Mouse (Mus musculus): ENCODE data around the gene Hist1h2ag.

Hist1h2ag gene

DNA sequence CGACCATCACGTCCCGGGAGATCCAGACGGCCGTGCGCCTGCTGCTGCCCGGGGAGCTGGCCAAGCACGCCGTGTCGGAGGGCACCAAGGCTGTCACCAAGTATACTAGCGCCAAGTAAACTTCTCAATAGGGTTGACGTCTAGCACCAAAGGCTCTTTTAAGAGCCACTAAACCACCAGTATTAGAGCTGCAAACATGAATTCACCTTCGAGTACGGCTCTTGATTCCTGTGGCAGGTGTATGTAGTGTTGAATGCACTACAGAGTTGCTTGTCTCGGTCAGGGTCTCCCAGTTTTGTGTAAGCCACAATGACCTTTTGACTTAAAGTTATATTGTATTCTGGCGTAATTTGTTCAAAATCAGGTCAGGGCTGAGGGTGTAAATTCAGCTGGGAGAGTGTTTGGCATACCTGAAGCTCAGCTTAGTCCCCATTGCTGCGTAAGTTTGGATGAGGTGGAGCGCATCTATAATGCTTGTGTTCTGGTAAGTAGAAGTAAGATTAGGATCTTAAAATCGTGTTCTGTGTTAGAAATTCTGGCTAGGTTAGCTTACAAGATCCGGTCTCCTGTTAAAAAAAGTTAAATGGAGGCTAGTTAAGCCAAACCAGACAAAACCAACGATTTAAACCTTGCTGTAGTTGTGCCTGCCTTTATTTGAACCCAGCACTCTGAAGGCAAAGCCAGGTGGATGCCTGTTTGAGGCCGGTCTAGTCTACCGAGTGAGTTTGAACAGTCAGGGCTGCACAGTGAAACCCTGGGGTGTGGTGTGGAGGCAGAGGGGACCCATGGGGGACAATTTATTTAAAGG is 6.4 kb downstream of the Hist1h2ag start:
- no peak for DNase-seq

DNA sequence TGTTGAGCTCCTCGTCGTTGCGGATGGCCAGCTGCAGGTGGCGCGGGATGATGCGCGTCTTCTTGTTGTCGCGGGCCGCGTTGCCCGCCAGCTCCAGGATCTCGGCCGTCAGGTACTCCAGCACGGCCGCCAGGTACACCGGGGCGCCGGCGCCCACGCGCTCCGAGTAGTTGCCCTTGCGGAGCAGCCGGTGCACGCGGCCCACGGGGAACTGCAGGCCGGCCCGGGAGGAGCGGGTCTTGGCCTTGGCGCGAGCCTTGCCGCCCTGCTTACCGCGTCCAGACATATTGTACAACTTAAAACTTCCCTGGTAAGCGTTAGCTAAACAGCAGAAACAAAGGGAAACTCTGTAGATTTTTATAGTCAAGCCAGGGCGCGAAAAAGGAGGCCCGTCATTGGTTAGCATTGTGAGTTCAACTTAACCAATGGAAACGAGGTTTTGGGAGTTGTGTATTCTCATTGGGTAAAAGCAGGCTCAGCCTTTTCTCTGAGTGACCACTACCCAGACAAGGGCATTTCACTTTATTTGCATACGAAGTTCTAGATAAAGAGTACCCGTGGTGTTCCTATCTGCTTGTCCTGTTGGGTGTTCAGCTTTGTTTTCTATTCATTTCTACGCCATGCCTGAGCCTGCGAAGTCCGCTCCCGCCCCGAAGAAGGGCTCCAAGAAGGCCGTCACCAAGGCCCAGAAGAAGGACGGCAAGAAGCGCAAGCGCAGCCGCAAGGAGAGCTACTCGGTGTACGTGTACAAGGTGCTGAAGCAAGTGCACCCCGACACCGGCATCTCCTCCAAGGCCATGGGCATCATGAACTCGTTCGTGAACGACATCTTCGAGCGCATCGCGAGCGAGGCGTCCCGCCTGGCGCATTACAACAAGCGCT is 7.2 kb downstream of the Hist1h2ag start, which contains the start of the genes Hist1h2ah and Hist1h2bk:
TSS of gene Hist1h2ah (minus strand) at position 302 of the 882 bp plus-strand sequence.
TSS of gene Hist1h2bk (plus strand) at position 604 of the 882 bp plus-strand sequence.
- DNase-seq = peak; percentile 78 to 83

DNA sequence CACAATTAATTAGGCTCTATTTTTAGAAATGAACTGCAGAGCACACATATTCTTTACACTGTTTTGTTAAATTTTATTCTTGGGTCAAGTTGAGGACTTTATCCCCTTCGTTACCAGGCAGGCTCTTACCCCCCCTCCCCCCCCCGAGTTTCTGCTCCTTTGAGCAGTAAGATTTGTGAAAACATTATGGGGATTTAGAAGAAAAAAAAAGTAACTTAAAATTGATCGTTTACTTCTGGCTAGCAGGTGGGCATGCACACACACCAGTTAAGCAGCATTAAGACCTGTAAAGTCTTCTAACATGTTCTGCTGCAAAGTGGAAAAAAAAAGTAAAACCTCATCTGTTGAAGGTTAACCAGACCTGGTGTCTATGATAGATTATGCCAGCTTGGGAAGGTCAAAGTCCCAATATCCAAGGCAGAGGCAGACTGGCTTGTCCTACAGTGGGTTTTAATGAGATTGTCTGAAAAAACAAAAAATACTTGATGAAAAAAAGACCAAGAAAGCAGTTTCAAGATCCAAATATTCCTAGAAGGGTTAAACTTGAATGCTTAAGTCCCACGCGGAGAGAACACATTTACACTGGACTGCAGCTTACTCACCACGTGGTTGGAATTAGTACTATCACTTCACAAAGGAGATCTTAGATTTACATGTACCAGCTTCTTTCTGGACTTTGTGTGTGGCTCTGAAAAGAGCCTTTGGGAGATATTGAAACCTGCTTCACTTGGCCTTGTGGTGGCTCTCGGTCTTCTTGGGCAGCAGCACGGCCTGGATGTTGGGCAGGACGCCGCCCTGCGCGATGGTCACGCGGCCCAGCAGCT is 8.1 kb downstream of the Hist1h2ag start:
- no peak for DNase-seq

DNA sequence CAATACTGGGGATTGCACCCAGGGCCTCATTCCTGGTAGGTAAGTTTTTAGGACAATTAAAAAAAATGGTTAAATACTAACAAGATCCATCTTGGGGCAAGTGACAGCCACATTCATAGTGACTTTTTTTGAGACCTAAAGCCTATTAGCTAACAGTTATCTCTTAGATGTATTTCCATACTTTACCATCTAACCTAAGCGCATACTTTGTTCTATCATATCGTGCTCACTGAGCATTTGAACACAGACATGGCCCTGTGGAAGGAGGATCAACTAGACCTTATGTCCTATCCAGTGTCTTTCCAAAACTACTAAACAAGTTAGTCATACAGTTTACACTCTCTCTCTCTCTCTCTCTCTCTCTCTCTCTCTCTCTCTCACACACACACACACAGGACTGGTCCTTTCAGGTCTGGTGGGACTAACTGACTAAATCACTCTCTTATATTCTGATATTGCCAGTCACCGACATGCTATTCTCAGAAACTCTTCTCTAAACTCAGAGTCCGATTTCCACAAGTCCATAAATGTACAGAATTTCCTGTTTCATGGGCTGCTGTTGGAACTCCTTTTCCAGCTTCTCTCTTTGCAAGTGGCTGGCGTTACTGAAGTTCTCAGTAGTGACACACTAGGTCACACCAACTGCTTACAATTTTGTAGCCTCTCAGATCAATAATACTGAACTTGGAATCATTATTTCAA is 8.9 kb downstream of the Hist1h2ag start:
- DNase-seq = no peak

DNA sequence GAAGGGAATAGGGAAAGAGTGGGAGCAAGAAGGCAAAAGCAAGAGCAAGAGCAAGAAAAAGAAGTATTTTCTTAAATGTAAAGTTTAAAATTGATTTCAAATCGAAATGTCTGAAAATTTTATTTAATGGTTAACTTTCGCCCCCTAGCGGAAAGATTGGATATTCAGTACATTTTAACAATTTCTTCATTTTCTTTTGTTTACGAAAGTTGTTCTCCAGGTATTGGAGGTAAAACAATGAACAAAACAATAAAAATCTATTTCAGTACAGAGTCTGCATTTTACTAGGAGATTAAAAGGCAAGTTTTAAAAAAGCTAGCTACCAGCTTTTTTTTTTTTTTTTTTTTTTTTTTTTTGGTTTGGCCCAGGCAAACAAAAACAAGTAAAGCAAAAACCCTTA is 12.3 kb downstream of the Hist1h2ag start:
- no peak for DNase-seq

DNA sequence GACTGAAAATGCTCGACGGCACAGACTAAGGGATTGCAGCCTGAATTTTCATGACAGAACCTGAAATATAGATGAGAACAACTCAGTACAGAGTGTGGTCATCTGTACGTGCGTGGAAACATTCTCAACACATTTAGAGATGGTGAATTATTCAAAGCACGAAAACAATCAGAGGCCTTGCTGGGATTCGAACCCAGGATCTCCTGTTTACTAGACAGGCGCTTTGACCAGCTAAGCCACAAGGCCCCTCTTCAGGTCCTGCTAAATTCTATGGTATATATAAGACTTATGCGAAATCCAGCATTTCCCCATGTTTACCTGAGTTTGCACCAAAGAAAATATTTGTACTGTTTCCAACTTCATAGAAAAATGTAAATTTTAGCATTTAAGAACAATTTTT is 12.8 kb downstream of the Hist1h2ag start:
- DNase-seq = peak in 1 of 2 experiments; percentile 48

DNA sequence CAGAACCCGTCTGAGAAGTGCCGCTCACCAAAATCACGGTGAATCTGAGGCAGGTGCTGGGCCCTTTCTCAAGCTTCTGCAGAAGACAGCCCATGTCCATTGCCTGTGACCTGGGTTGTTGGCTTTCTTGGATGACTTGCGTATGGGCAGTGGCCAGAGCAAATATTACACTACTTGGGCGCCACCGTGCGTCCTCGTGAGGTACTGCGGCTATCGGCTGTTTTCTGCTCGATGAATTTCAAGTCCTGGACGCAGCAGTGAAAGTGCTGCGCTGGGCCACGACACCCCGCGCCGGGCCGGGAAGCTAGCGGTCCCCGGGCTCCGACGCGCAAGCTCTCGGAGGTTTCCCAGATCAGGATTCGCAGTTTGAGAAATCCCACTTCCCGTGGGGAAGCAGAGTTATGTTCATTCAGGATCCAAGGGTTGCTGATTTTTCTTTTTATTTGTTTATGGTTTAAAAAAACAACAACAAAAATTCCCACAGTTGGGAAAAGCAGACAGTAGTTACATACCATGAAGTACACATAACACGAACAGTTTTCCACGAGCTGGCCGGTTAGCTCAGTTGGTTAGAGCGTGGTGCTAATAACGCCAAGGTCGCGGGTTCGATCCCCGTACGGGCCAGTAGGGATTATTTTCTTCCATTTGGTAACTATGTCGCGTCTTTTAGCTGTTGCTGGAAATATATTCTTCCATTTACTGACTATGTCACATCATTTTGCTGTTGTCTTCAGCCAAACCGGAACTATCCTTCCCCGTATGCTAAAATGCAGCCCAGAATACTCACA is 13.9 kb downstream of the Hist1h2ag start:
- DNase-seq = peak; percentile 96

DNA sequence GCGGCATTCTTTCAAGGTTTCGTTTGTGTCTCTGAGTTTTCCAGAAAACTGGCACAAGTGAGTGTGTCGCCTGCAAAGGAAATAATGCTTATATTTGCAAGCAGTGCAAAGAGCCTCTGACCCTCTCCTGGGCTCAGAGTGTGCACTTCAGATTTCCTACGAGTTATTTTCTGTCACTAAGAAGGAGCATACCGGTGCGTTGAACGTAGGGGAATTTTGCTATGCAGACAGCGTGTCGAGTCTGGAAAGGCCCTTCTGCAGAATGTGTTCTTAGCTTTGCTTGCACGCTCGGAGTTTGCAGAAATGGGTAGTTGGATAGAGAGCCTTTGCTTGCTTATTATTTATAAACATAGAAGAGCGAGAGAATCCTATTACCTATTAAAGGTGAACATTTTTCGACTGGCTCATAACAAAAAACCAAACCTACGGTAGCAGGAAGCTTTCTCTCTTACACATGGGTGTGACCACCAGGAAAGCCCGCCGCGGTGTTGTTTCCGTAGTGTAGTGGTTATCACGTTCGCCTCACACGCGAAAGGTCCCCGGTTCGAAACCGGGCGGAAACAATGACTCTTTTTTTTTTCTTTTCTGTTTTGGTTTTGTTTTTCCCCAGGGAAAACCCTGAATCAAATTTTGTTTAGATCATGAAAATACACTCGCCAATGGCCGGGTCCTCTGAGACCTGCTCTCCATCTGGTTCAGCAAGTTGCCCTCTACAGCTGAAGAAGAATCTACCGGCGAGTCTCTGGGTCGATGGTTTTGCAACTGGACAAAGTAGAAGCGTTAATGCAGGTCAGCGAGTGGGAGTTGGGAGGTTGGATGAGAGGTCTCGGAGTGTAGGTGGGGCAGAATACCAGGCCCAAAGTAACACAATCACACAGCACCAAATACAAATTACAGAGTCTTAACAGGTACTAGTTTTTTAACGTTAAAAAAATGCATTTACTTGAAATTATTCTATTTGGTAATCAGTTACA is 16.4 kb downstream of the Hist1h2ag start:
- DNase-seq = peak; percentile 85 to 86

DNA sequence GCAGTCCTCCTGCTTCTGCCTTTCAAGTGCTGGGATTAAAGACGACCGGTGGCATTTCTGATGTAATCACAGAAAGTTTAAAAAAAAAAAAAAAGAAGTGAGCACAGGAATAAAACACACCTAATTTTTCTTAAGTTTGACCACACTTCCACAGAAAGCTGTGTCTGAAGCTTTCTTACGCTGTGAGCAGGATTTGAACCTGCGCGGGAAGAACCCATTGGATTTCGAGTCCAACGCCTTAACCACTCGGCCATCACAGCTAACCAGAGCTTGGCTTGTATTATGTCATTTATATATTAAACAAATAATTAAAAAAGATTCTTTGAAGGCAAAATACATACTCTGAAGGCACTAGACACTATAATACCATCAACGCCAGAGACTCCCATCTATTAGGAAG is 20.5 kb downstream of the Hist1h2ag start:
- DNase-seq = peak; percentile 84 to 85

DNA sequence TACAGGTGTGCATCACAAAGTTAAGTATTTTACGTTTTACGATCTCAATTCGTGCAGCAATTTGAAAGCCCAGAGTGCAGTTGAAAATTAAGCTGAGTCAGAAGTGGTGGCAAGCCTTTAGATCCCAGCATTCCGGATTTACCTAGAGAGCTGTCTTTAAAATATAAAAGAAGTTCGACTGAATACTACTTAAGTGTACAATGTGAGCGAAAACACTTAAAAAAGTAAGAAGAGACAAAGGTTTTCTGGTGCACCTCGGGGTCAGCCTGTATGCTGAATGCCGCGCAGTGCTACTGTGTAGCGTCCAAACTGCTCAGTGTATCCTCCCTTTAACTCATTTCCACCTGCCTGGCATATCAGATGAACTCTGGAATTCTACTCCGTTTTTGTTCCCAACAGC is 21.2 kb downstream of the Hist1h2ag start:
- no peak for DNase-seq

DNA sequence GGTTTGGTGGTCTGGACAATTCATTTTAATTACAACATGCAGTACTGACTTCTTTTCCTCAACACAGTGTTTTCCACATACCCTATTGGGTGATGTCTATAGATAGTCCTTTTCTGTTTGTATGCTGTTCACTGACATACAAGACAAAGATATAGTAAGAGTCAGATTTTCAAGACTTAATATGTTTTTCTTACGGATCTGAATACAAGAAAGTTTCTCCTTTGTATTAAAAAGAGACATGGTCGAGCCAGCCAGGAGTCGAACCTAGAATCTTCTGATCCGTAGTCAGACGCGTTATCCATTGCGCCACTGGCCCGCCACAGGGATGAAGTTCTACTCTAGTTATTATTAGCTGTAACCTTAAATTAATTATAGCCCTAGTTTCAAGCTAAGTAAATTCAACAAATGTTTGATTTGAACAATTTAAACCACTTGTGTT is 21.8 kb downstream of the Hist1h2ag start:
- DNase-seq = peak; percentile 62 to 66

DNA sequence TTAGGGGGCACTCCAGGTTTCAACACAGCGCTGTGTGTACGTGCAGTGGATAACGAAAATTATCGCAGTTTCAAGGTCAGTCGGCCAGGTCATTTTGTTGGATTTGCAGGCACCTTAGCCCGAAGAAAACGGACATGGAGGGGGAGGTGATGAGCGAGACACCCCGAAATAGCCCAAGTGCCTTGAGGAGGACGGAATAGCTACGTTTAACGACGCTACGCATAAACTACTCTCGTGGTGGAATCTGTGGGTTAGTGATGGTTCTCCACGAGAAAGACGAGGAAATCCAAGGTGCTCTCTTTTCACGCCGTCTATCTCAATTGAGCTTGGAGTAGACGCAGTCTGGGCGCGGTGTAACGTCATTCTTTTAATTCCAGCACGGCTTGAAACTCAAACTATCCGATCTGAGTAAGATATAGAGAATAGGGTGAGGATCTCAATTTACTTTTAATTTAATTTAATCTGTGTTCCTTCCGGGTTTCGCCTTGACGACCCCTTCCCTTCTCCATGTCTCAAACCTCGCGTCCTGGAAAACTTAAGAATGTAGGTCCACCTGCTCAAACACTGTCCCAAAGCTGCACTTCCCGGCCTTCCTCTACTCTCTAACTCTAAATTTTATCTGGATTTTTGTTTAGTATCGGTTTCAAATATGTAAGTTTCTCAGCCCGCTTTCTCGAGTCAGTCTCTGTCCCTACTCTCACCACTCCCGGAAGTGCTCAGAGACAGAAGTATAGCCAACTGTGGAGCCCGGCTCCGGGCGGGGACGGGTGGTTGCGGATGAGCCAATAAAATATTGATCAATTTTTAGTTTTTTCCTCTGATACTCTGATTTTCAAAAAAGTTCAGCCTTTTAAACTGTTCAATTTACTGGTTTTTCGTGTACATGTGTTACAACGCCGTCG is 22.6 kb downstream of the Hist1h2ag start:
- DNase-seq = no peak

DNA sequence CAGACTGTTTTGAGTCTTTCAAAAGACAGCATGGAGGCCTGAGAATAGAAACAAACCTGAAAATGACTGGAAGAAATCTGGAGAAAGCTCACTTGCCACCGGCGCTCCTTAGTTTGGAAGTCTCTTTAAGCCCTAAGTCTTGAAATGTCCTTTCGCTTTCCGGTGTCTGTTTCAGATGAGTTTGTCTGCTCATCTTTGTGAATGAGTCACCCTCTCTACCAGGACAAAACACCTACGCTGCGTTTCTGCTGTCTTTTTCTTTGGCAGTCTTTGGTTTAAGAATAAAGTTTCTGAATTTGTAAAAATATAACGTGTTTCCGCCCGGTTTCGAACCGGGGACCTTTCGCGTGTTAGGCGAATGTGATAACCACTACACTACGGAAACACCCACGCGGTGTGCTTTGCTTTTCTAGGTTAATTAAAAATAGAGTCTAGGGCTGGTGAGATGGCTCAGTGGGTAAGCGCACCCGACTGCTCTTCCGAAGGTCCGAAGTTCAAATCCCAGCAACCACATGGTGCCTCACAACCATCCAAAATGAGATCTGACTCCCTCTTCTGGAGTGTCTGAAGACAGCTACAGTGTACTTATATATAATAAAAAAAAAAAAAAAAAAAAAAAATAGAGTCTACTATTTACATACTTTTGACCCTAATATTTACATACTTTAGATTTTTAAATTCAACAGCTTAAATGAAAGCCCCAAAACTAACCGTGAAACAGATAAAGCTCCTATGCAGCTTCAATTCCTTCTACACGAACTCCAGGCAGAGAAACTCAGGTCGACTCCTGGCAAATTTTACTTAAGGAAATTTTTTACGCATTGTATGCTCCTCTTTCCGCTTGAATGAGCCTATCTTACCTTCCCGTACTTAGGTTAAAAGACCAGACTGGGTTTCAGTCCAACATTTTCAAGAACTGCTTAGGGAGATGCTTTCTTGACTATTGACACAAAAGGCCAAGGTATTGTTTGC is 27.0 kb downstream of the Hist1h2ag start:
- peak; percentile 64 to 67 for DNase-seq

DNA sequence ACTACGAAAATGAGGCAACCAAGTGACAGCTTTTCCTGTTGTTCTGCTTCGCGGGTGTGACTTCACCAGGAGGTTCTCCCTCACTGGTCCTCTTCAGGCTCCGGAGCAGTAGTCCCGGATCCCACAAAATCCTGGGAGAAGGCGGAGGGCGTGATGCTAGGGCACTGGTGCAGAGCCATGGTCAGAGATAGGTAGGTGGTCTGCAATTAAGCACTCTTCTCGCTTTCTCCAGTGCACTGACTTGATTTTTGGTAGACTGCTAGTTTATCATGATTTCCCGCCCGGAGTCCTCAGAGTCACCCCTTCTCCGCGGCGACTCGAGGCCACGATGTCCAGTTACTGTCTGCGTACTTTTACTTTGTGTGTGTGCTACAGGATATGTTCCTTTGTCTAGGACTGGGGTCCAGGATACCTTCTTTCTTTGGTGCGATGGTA is 28.3 kb downstream of the Hist1h2ag start:
- peak in 1 of 2 experiments; percentile 35 for DNase-seq

DNA sequence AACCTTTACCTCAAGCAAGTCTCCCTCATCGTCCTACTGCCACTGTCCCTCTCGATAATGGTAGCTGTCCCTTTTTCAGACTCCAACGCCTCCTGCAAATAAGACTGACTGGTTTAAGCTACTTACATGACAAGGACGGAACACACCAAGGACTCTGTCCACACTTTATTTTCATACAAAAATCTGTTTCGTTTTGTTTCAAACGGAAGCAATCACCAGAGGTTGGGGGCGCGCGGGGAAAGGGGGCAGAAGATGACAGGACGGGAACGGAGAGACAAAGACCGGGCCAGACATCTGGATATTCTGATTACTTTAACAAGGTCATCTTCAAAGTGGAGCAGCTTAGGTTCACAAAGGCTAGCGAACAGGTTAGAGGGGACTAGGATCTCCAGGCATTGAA is 29.0 kb downstream of the Hist1h2ag start:
- no peak for DNase-seq

DNA sequence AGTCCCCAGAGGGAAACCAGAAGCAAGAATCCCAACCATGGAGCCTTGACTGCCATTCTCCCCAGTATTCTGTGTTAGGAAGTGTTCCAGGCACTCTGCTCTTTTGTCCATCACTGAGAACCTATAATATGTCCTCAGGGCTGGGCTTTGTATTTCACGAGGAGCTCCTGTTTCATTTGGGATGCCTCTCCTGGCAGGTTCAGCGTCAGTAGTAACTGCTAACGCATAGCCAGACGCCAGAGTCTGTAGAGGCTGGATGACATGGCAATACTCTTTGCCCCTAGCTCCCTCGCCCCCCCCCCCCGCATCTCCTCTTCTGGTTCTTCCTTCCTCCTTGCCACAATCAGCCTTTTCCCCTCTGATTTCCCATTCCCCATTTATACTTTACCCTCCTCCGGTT is 33.1 kb downstream of the Hist1h2ag start, which contains the start of gene Prss16:
TSS of gene Prss16 (minus strand) at position 101 of the 400 bp plus-strand sequence.
- DNase-seq = no peak

DNA sequence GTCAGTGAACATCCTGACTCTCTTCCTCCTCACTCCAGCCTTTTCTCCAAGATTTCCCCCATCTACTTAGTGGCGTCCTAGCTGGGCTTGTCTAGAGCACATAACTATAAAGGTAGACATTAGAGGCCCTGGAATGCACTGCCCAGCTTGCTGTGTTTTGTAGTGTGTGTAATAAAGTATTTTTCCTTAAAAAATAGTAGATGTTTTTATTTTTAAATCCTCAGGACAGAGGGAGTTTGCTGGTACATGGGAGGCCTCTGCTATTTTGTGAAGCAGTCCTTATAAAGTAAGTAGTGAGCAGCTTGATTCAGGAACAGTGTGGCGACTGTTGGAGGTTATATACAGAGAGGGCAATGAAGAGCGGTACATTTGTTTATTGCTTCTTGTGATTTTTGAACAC is 34.0 kb downstream of the Hist1h2ag start:
- no peak for DNase-seq
